Mouse (Mus musculus) right cerebral cortex, postnatal 36 days (tissue): ENCODE results near the gene Gabra1.
A peak's percentile ranks its signal among the peaks of the same experiment; 100 is the strongest.

Experiments
- DNase-seq, 2 experiments: peaks; one replicate each; pipeline ENCODE4 v3.0.0; 2022; ENCODE audit warnings: low spot score in 2 of 2, mixed read lengths in 1 of 2

Gene Gabra1

DNA sequence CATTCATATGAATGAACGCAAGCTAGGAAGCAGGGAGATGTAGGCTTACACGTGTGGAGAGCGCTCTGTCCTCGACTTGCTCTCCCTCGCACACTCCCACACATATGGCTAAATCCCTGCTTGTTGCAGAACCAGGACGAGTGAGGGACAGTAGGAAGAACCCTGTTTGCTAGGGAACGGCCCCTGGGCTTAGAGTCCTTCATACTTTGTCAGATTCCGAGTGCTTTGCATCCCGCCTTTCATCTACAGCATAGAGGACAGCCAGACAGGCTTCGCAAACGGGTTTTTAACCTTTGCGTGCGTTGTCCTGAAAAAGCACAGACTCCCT lies at the start of gene Gabra1:
TSS of gene Gabra1 (minus strand) at position 106 of the 328 bp plus-strand sequence.
- DNase-seq: peak; percentile 26 to 59

DNA sequence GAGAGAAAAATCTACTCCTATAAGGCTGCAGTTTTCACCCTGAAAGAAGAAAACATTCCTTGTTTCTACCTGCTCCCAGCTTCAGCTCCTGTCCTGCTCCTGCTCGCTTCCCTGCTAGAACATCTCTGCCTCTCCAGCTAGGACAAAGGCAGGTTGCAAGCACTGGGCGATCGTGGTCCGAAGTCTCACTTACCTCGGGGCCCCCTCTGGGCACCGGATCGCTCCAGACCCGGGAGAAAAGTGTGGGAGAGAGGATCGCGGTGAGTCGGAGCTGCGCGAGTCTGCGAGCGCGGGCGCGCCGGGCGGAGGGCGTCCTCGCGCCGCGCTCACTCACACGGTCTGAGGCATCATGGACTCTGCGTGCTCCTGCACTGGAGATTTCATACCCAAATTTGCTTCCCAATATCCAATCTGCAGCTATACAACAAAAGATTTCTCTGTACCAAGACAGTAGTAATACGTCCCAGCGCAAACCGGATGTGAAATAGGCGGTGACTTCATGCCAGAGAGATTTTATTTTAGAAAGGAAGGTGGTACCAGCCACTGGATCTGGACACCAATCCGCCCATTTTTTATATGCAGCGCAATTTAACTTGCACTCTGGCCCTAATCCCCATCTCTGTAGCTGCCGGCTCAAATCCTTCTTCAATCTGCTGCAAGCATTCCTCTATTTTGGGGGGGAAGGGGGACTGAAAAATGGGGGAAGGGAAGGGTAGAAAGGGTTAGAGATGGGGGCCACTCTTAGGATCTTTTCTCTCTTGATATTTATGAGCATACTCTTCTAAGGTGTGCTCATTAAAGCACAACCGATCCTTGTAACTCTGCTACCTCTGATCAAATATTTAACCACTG lies 531 bp downstream of the Gabra1 start:
- DNase-seq: peak; percentile 47 to 54

DNA sequence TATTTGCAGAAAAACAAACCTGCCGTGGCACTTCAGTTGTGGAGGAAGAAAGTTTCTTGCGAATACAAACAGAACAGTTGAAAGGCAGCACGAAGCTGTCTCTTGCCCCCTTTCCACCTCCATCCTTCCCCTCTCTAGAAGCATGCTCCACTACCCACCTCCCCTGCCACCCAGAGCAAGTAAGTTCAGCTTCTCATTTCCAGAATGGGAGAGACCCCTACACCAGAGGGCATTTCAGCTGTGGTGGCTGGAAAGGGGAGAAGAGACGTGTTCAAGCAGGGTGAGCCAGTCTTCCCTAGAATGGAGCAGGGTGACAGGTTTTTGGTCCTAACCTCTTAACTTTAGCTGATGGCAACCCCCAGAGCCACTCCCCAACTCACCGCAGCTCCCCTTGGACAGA lies 1.3 kb downstream of the Gabra1 start:
- DNase-seq: no peak

DNA sequence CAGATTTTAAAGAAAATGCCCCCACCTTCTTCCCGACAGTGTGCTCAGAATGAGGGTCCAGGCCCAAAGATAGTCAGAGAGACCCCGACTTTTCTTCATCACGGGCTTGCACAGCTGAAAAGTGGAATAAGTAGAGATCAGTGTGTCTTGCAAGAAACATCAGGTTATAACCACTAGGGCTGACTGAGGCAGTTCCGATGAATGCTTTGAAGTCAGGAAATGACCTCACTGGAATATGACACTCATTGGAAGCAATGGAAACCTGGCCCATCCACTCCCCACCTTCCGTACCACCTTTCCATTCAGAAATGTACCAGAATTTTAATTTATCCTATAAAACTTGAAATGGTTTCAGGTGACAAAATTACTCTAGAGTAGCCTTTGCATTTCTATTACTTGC lies 3.2 kb downstream of the Gabra1 start:
- no peak for DNase-seq

DNA sequence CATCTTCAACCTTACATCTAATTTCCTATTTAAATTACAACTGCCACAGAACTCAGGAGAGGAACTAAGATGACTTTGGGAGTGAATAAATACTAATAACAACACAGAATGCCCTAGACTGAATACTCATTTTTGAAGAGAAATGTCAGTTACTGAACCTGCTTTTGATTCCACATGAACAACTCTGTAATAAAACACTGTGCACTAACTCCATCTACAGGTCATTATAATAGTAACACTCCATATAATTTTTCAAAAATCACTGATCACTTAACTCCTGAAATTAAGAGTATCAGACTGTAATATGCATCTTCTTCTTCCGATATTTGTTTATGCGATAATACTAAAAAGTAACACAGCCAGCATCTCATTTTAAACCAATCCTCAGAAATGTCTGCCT lies 4.4 kb downstream of the Gabra1 start:
- DNase-seq: no peak

DNA sequence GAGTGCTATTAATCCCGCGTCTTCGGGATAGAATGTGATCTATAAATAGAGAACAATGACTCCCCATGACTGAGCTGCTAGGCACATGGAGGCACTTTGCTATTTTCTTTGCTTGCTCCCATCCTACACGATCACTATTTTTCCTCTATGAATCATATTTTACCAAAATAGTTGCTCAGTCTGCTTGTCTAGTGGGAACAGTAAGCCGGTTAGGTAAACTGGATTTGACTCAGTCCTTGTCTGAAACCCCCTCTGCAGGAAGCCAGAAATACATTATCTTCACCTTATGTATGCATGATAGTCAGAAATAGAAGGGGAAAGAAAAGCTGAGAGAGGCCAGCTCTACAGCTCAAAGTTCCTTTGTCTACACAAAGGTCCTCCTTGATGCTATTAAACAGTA lies 31.3 kb downstream of the Gabra1 start:
- DNase-seq: peak in 1 of 2 experiments; percentile 25

DNA sequence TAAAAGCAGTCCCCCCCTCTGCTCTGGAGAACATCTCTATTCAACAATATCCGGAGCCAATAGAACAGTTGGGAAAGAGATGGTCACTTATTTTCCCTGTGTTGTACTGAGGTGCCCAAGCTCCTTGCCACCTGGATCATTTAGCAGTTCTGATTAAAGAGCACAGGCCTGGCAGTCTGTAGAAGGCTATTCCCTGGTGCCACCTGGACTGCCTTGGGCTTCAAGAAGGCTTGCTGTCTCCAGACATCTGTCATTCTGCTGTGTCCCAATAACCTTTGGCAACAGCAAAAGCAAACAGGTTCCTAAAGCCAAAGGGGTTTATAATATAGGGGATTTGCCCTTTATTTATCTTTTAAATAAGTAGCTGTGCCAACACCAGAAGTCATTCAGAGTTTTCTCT lies 65.8 kb downstream of the Gabra1 start:
- DNase-seq: no peak

DNA sequence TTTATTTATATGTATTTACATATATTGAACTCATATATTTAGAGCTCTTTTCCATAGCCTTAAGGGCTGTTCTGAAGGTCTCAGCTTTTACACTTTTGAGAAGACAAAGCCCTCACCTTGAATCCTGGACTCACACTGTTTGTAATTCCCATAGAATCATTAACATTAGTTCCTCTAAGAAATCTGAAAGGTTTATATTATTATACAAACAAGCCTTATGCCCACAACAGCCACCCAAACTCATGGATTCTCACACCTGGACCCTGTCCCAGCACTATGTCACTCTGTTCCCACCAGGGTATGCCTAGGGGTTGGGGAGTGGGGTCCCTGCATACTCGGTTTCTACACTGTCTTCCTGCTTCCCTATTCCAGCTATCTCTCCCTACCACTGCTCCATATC lies 72.7 kb downstream of the Gabra1 start:
- DNase-seq: no peak

DNA sequence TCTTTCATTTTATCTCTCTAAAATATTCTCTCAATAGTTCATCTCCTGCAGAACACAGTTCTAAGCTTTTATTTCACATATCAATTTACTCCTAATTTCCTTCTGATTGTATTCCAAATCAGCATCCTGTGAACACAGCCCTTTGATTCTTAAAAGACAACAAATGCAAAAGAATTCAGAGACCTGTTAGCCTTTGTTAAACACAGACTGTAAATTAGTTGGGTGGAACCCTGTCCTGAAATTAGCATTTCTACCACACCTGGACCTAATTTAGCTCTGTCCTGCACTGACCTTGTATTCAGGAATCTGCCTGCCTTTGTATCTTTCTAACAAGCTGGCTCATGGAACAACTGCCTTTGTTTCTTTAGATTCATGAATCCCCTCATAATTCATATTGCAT lies 73.1 kb downstream of the Gabra1 start:
- DNase-seq: no peak

DNA sequence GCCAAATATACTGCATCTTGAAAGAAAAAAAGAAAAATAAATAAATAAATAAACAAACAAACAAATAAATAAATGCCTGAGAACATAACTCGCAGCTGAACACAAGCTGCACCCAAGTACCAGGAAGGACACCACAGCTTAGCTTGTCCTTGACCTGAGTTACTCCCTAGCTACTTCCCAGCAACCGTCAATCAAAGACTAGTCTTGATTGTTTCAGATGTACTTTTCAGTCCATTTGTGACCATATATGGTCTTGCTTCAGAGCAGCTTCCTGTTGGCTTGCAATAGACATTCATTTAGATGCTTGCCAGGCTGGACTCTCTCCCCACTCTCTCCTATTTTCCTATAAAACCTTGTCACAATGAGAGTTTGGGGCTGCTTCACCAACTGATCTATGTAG lies 87.2 kb downstream of the Gabra1 start:
- DNase-seq: no peak
